Mouse (Mus musculus) C2C12 (cell line): ENCODE data around the gene Olfr924. TPM values are rescaled to one million over a fixed set of nuclear protein-coding genes. Genes with fewer than 3 reads are reported as not detected.

ENCODE experiments used
- H3K27me3 ChIP-seq: one replicate; pipeline ENCODE4 v1.6.1; 2011; ENCODE audit not compliant: control insufficient read depth, insufficient read depth, insufficient read length
- H3K36me3 ChIP-seq: one replicate; pipeline ENCODE4 v1.6.1; 2011; ENCODE audit not compliant: control insufficient read depth, insufficient read depth
- H3K4me3 ChIP-seq: one replicate; pipeline ENCODE4 v1.5.1; 2011; ENCODE audit warnings: mild to moderate bottlenecking, control low read depth; ENCODE audit not compliant: poor library complexity, insufficient read depth, severe bottlenecking
- H3K79me2 ChIP-seq: one replicate; pipeline ENCODE4 v1.6.1; 2011; ENCODE audit not compliant: control insufficient read depth, insufficient read depth
- H3K79me3 ChIP-seq: one replicate; pipeline ENCODE4 v1.6.1; 2011; ENCODE audit warnings: low read depth, control low read depth
- H3ac ChIP-seq: one replicate; pipeline ENCODE3; 2011; ENCODE audit warnings: low read depth; ENCODE audit not compliant: control insufficient read depth, insufficient read length
- CEBPB ChIP-seq: IDR thresholded peaks from one replicate; pipeline ENCODE4 v1.6.1; 2011; ENCODE audit warnings: low read depth, mild to moderate bottlenecking, control low read depth, moderate library complexity
- CTCF ChIP-seq: IDR thresholded peaks from one replicate; pipeline ENCODE4 v1.5.1; 2011; ENCODE audit not compliant: control insufficient read depth, insufficient read depth, insufficient read length
- FOSL1 ChIP-seq: IDR thresholded peaks from one replicate; pipeline ENCODE4 v1.8.0; 2011; ENCODE audit warnings: mild to moderate bottlenecking, low read length; ENCODE audit not compliant: poor library complexity, insufficient read depth, severe bottlenecking
- MAX ChIP-seq: IDR thresholded peaks from one replicate; pipeline ENCODE4 v1.6.1; 2011; ENCODE audit warnings: mild to moderate bottlenecking, control low read depth
- MYOD1 ChIP-seq: IDR thresholded peaks from one replicate; pipeline ENCODE4 v1.6.1; 2011; ENCODE audit warnings: low read depth; ENCODE audit not compliant: control insufficient read depth, insufficient read length
- MYOG ChIP-seq: IDR thresholded peaks from one replicate; pipeline ENCODE4 v1.6.1; 2011; ENCODE audit not compliant: control insufficient read depth, insufficient read length; ENCODE audit errors: extremely low read depth
- USF1 ChIP-seq: IDR thresholded peaks from one replicate; pipeline ENCODE4 v1.6.1; 2011; ENCODE audit warnings: low read depth, mild to moderate bottlenecking, control low read depth, moderate library complexity
- long read RNA-seq, 2 experiments: library from polyadenylated mRNA; unstranded; transcript quantifications; one replicate each; pipeline ENCODE4 v2.0.0; 2019 to 2020
- polyA plus RNA-seq: library from polyadenylated mRNA; unstranded; fragments of >200 nt; fragmentation: generic; extraction: Trizol; gene quantifications from one replicate; pipeline ENCODE4 v1.2.1, GENCODE M21; 2012; ENCODE audit warnings: missing spikeins

The Olfr924 gene
- polyA plus RNA-seq, result not detected
- long read RNA-seq, experiment 1, result 0 reads
- long read RNA-seq, experiment 2, result 0 reads

GRCm38 (mm10) chr9:38844149-38844548 lies at the start of gene Olfr924:
Gene Olfr924 (plus strand): TSS chr9:38844449.
- Histone ChIP-seq H3K4me3 (no peak within 1 kb of the TSS), H3K79me3 (no peaks in the 10 kb centered on the region), H3K79me2 (no peaks in the 10 kb centered on the region), H3K36me3 (no peaks in the 10 kb centered on the region), H3ac (no peak within 1 kb of the TSS), H3K27me3 (no peaks in the 10 kb centered on the region)
- no peak for TF ChIP-seq USF1

DNA sequence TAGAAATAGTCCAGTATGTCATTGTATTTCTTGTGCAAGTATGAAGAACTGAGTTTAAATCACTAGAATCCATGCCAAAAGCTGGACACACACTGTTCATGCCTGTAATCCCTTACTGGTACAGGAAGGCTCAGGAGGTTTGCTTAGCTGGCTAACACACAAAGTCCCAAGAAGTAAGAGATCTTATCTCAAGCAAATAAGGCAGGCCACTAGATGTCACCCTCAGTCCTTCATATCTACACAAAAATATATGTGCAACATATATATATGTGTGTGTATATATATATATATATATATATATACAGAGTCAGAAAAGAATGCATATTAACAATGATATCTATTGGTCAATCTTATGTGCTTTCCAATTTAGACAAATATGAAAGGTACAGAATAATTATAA lies 38.6 kb upstream of the Olfr924 start:
- Histone ChIP-seq H3ac (no peak overlapping the region), H3K79me2 (no peaks in the 10 kb centered on the region), H3K4me3 (no peak overlapping the region), H3K79me3 (no peaks in the 10 kb centered on the region), H3K27me3 (no peaks in the 10 kb centered on the region), H3K36me3 (no peaks in the 10 kb centered on the region)
- no peak for TF ChIP-seq MAX
- TF ChIP-seq USF1, result no peak
- TF ChIP-seq FOSL1, result no peak
- no peak for TF ChIP-seq CTCF
- TF ChIP-seq MYOD1, result no peak
- no peak for TF ChIP-seq CEBPB
- TF ChIP-seq MYOG, result no peak

DNA sequence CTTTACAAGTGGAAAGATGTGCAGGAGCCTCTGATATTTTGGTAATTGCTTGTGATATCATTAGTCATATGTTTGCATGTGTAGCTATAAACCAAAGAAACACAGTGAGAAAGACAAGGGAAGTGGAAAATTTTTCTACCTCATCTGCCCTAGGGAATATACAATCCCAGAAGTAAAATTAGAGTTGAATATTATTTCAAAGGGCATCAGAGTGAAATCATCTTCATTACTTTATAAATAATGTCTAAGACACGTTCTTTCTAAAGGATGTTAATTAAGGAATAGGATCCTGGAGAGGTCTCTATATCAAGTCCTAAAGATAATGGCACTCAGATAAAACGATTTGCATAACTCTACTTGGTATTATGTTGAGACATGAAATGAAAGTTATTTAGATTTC lies 29.9 kb upstream of the Olfr924 start, which contains the start of gene Olfr922:
TSS of gene Olfr922 (plus strand) at position 301 of the 400 bp plus-strand sequence.
- no peak for TF ChIP-seq CTCF
- TF ChIP-seq CEBPB, result no peak
- TF ChIP-seq MAX, result no peak
- TF ChIP-seq USF1, result no peak
- TF ChIP-seq MYOG, result no peak
- H3K27me3 ChIP-seq, result no peaks in the 10 kb centered on the region
- H3K4me3 ChIP-seq, result no peak within 1 kb of the TSS
- H3K79me3 ChIP-seq, result no peaks in the 10 kb centered on the region
- no peaks in the 10 kb centered on the region for H3K79me2 ChIP-seq
- no peak within 1 kb of the TSS for H3ac ChIP-seq
- H3K36me3 ChIP-seq, result no peaks in the 10 kb centered on the region

DNA sequence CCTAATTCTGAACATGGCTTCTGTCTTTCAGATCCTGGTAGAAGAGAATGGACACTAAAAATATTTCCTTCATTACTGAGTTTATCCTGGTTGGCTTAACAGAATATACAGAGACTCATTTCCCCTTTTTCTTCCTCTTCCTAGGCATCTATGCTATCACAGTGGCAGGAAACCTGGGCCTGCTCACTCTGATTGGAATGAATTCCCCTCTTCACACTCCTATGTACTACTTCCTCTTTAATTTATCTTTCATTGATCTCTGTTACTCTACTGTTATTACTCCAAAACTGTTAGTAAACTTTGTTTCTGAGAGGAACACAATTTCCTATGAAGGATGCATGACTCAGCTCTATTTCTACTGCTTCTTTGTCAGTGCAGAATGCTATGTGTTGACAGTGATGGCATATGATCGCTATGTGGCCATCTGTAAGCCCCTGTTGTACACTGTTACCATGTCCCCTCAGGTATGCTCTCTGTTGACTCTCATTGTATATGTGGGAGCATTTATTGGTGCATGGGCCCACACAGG lies 28.7 kb upstream of the Olfr924 start:
- H3K79me2 ChIP-seq, result no peaks in the 10 kb centered on the region
- H3K4me3 ChIP-seq, result no peak overlapping the region
- no peaks in the 10 kb centered on the region for H3K79me3 ChIP-seq
- H3K27me3 ChIP-seq, result no peaks in the 10 kb centered on the region
- no peak for TF ChIP-seq MYOD1
- TF ChIP-seq CTCF, result no peak
- no peak for TF ChIP-seq MAX
- no peak for TF ChIP-seq MYOG
- TF ChIP-seq CEBPB, result no peak
- TF ChIP-seq FOSL1, result no peak
- no peaks in the 10 kb centered on the region for H3K36me3 ChIP-seq
- no peak overlapping the region for H3ac ChIP-seq

DNA sequence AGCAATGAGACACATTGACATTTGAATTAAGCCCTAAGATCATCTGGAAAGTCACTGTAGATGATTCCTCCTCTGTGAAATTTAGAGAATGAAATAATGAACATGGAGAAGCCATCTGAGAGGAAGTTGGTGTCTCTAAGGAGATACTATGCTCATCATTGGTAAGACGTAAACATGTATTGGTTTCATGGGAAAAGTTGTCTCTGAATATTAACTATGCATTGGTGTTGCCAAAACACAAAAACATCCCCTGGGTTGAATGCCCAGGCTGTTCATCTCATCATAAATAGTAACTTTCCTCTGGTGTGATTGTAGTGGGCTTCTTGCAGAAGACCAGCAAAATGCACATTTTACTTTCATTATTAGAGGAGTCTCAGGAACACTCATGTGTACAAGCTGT lies 18.0 kb upstream of the Olfr924 start, which contains the start of gene Olfr923:
TSS of gene Olfr923 (plus strand) at position 301 of the 400 bp plus-strand sequence.
- no peak for TF ChIP-seq MYOD1
- TF ChIP-seq MYOG, result no peak
- TF ChIP-seq FOSL1, result no peak
- TF ChIP-seq USF1, result no peak
- no peak for TF ChIP-seq CTCF
- TF ChIP-seq MAX, result no peak
- no peak for TF ChIP-seq CEBPB
- Histone ChIP-seq H3K4me3 (no peak within 1 kb of the TSS), H3K36me3 (no peaks in the 10 kb centered on the region), H3ac (no peak within 1 kb of the TSS), H3K79me3 (no peaks in the 10 kb centered on the region), H3K79me2 (no peaks in the 10 kb centered on the region), H3K27me3 (no peaks in the 10 kb centered on the region)

DNA sequence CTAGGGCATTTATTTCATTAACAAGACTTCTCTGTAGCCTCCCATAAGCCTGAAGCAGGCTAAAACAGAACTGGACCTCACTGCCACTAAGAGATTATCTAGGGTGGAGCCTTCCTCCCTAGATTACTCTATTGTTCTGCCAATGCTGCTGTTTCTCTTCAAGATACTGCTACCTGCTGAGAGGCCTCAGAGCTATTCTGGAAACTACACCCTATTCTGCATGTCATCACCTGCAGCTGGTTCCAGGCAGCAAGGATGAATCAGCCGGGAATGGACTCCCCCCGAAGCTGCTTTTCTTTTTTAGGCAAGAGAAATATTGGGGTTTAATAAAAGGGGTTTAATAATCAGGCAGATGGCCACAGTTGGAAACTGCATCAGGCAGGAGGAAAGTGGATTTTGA lies 11.2 kb upstream of the Olfr924 start:
- no peaks in the 10 kb centered on the region for H3K79me2 ChIP-seq
- no peak overlapping the region for H3K4me3 ChIP-seq
- H3ac ChIP-seq, result no peak overlapping the region
- H3K36me3 ChIP-seq, result no peaks in the 10 kb centered on the region
- TF ChIP-seq MYOD1 (no peak), CTCF (no peak), CEBPB (no peak), MAX (no peak), MYOG (no peak), FOSL1 (no peak), USF1 (no peak)
- no peaks in the 10 kb centered on the region for H3K79me3 ChIP-seq
- H3K27me3 ChIP-seq, result no peaks in the 10 kb centered on the region
